Mouse (Mus musculus) cerebellum, adult 8-10 months (tissue): Measurements from ENCODE around the gene Dmap1.

Experiments used
- DNase-seq: peaks from one replicate; pipeline ENCODE4 v3.0.0; 2022

The Dmap1 gene

GRCm38 (mm10) chr4:117681931-117682461 lies at the start of gene Dmap1:
Gene Dmap1, minus strand, starts transcription at chr4:117682273.
- peak; percentile 87 for DNase-seq

GRCm38 (mm10) chr4:117724112-117724511 lies 42.0 kb upstream of the Dmap1 start, which contains the start of gene Gm12845:
Gene Gm12845, plus strand, starts transcription at chr4:117724412.
- DNase-seq, result no peak

GRCm38 (mm10) chr4:117713303-117714098 lies 31.4 kb upstream of the Dmap1 start:
- DNase-seq, result no peak

GRCm38 (mm10) chr4:117712314-117712713 lies 30.2 kb upstream of the Dmap1 start:
- DNase-seq, result no peak

GRCm38 (mm10) chr4:117708780-117709550 lies 26.9 kb upstream of the Dmap1 start:
- DNase-seq, result no peak

- peak; percentile 36 for DNase-seq
Measured at GRCm38 (mm10) chr4:117705361-117705760, 23.3 kb upstream of the Dmap1 start.

- no peak for DNase-seq
Measured at GRCm38 (mm10) chr4:117686354-117686753, 4.3 kb upstream of the Dmap1 start.

- no peak for DNase-seq
Measured at GRCm38 (mm10) chr4:117683048-117683768, 1.1 kb upstream of the Dmap1 start.

- DNase-seq, result no peak
Measured at GRCm38 (mm10) chr4:117682463-117682862, 390 bp upstream of the Dmap1 start.

GRCm38 (mm10) chr4:117680963-117681362 lies 1.1 kb downstream of the Dmap1 start:
- DNase-seq, result no peak

- DNase-seq, result peak; percentile 79
Measured at GRCm38 (mm10) chr4:117676903-117677302, 5.2 kb downstream of the Dmap1 start.

GRCm38 (mm10) chr4:117673901-117674300 lies 8.2 kb downstream of the Dmap1 start:
- DNase-seq, result peak; percentile 1

GRCm38 (mm10) chr4:117672042-117672441 lies 10.0 kb downstream of the Dmap1 start:
- DNase-seq, result no peak

GRCm38 (mm10) chr4:117669874-117670273 lies 12.2 kb downstream of the Dmap1 start:
- DNase-seq, result no peak

- DNase-seq, result no peak
Measured at GRCm38 (mm10) chr4:117666054-117666453, 16.0 kb downstream of the Dmap1 start.

- DNase-seq, result no peak
Measured at GRCm38 (mm10) chr4:117665531-117665930, 16.5 kb downstream of the Dmap1 start.

- DNase-seq, result no peak
Measured at GRCm38 (mm10) chr4:117664411-117665137, 17.5 kb downstream of the Dmap1 start.

GRCm38 (mm10) chr4:117660001-117660400 lies 22.1 kb downstream of the Dmap1 start:
- no peak for DNase-seq

GRCm38 (mm10) chr4:117658582-117659444 lies 23.3 kb downstream of the Dmap1 start:
- DNase-seq, result no peak

- DNase-seq, result no peak
Measured at GRCm38 (mm10) chr4:117657646-117658045, 24.4 kb downstream of the Dmap1 start.

- DNase-seq, result no peak
Measured at GRCm38 (mm10) chr4:117656961-117657360, 25.1 kb downstream of the Dmap1 start.
